Mouse (Mus musculus) layer of hippocampus, postnatal 36 days (tissue): Measurements from ENCODE around the gene Zc3h4. TPM values are rescaled to one million over a fixed set of nuclear protein-coding genes. Genes with fewer than 3 reads are reported as not detected.
A peak's percentile ranks its signal among the peaks of the same experiment; 100 is the strongest.

Experiments
- DNase-seq, 2 experiments: peaks; one replicate each; pipeline ENCODE4 v3.0.0; 2022
- total RNA-seq, 2 experiments: library from RNA; stranded (reverse); gene quantifications; 2 replicates each; pipeline ENCODE4 v1.2.3; 2021

Gene Zc3h4
- total RNA-seq, 2 experiments from 2014 or later = 54.7 to 60.4 TPM

GRCm38 (mm10) chr7:16433352-16433971, 32.8 kb downstream of the Zc3h4 start:
- DNase-seq = no peak

GRCm38 (mm10) chr7:16435088-16435487, 34.4 kb downstream of the Zc3h4 start:
- DNase-seq = no peak

- no peak for DNase-seq
Measured at GRCm38 (mm10) chr7:16441241-16441640, 40.5 kb downstream of the Zc3h4 start.

DNA sequence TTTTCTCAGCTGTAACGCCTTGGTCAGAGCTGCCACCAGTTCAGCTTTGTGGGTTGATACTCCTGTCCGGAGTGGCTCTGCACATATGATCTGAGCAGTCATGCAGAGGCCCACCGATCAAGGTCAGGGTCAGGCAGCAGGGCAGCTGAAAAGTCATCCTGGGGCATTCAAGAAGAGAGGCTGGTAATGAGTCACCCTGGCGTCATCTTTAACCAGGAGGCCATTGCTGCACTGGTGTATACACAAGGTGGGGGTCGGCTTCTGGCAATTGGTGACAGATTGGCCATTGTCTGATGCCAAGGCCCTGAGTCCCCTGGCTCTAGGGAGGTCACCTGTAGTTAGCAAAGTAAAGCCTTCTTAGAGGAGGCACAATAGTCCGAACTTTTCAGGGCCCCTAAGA, 50.9 kb downstream of the Zc3h4 start:
- no peak for DNase-seq

DNA sequence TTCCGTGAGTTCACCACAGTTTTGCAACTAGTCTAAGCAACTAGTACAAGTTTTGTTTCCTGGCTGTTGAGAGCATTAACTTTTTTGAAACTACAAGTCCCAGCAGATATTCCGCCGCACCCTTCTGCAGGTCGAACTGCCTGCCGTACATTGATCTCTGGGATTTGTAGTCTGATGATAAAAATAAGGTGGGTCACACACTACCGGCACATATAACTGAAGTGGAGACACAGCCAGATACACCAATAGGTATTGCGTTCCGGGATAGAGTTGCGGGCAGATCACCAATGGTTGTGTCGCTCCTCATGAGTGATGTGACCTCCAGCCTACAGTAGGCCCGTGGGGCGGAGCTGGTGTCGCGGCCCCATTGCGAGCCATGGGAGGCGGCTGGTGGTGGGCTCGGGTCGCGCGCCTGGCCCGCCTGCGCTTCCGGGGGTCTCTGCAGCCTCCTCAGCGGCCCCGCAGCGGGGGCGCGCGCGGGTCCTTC, 51.9 kb downstream of the Zc3h4 start, which contains the start of gene Tmem160:
TSS of gene Tmem160 (plus strand) at position 193 of the 487 bp plus-strand sequence.
- peak; percentile 82 to 87 for DNase-seq

DNA sequence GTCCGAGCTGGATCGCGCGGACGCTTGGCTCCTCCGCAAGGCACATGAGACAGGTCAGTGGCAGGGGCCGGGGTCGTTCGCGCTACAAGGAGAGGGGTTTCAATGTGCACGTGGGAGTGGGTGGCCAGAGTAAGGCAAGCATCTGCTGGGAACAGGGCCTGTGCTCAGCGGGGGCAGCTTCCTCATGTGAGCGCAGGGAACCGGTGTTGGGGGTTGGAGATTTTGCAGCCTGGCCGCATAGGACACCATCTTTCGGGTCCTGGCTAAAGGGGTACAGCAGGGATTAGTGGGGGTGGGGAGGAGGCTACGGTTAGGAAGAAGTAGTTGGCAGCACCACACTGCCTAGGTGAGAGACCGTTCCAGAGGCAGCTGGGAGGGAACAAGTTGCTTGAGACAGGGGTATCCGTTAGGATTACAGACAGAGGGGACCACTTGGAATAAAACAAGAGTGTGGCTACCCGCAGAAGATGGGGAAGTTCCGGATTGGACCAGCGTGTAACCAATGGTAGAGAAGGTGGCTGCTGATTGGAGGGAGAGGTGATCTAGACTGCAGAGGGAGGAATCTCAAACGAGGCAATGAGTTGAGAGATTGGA, 52.5 kb downstream of the Zc3h4 start:
- DNase-seq = peak; percentile 52 to 65

- no peak for DNase-seq
Measured at GRCm38 (mm10) chr7:16455016-16455415, 54.3 kb downstream of the Zc3h4 start.

DNA sequence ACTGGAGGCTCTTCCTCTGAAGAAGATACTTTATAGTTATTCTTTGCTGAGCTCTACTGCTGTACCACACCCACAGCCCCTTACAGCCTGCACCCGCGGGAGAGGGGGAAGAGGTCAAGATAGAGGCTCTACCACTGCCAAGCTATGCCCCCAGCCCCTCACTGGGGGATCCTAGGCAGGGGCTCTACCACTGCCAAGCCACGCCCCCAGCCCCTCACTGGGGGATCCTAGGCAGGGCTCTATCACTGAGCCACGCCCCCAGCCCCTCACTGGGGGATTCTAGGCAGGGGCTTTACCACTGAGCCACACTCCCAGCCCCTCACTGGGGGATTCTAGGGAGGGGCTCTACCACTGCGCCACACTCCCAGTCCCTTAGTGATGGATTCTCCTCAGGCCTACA, 55.6 kb downstream of the Zc3h4 start:
- no peak for DNase-seq

DNA sequence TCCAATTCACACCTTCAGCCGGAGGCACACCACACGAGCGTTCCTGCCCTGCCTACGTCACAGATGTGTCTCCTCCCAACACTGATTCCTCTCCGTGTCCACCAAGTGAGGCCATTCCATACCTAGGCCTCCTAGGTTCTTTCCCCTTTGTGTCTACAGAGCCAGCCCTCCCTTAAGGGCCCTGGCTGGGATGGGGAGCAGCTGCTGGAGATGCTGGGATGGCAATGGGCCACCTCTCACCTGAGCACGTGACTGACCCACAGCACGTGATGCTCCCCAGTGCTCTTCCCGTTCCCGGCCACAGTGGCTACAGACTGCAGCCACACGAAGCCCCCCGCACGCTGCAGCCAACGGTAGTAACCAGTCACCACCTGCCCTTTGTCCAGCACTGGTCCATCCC, 59.9 kb downstream of the Zc3h4 start:
- DNase-seq = no peak

- no peak for DNase-seq
Measured at GRCm38 (mm10) chr7:16461151-16461550, 60.4 kb downstream of the Zc3h4 start.

- no peak for DNase-seq
Measured at GRCm38 (mm10) chr7:16461705-16462104, 61.0 kb downstream of the Zc3h4 start.

- peak; percentile 68 to 79 for DNase-seq
Measured at GRCm38 (mm10) chr7:16463214-16463613, 62.5 kb downstream of the Zc3h4 start.

- DNase-seq = peak; percentile 48 to 64
Measured at GRCm38 (mm10) chr7:16465160-16465559, 64.5 kb downstream of the Zc3h4 start.

DNA sequence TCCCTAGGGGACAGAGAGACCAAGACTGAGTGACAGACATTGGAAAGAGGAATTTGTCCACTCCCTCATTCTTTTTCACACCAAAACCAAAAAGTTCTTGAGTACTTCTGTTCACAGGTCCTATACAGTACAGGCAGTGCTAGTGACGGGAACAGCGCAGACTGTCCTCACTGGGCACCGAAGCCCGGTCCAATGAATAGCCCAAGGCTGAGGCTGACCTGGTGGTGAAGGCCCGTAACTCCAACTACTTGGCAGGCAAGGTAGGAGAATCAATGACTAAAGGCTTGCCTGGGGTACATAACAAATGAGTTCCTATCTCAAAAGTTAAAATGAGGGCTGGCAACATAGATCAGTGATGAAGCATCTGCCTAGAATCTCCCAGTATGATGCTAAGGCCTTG, 64.9 kb downstream of the Zc3h4 start:
- DNase-seq = no peak

DNA sequence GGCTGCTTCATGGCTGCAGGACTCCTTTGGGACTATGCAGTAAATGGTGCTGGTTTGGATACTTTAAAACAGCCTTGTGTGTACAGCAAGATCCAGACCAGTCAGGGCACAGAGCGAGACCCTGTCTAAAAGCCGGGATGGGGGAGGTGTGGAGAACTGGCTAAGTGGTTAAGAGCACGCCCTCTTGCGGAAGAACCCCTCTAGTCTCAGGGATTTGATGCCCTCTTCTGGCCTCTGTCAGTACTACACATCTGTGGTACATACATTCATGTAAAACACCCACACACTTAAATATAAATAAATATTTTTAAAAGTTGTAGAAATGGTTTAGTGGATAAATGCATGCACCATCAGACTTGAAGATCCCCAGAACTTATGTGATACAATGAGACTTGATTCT, 65.9 kb downstream of the Zc3h4 start:
- DNase-seq = no peak

DNA sequence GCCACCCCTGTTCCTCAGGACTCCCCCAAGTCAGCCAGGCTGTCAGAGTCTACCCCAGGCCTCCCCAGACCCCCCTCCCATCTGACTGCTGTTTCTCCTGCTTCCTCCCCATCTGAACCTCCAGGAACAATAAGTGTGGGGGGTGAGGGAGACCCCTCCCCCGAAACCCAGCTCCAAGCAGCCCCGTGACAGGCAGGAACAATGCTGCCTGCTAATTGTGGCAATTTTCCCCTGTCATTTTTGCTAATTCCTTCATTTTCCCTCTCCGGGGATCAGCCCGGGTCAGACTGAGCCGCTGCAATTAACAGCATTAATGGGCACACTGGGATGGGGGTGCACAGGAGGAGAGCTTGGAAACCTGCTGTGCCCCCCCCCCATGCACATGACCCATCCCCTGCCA, 67.4 kb downstream of the Zc3h4 start:
- no peak for DNase-seq

- no peak for DNase-seq
Measured at GRCm38 (mm10) chr7:16471549-16471948, 70.8 kb downstream of the Zc3h4 start.

DNA sequence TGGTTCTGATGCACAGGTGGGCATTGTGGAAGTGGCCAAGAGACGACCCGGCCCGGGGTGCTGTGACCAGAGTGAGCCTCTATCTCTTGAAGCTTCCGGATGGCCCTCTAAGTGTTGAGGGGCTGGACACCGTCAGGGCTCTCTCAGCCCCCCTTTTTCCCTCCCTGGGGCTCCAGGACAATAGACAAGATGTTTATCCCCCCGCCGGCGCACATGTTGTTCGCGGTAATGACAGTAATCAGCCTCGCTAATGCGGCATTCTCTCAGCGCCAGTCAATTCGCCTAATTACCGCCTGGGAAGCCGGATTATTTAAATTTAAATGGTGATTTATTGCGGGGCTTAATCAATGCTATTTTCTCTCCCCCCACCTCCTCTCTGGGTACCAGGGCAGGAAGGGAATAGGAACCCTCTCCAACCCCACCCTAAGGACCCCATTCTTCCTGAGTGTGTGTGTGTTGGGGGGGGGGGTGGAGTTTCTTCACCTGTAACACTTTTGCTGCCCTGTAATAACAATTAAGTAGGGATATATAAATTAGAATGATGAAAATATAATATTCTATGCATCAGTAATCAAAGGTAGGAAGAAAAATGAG, 71.5 kb downstream of the Zc3h4 start:
- DNase-seq = no peak

- DNase-seq = no peak
Measured at GRCm38 (mm10) chr7:16473847-16474246, 73.1 kb downstream of the Zc3h4 start.

DNA sequence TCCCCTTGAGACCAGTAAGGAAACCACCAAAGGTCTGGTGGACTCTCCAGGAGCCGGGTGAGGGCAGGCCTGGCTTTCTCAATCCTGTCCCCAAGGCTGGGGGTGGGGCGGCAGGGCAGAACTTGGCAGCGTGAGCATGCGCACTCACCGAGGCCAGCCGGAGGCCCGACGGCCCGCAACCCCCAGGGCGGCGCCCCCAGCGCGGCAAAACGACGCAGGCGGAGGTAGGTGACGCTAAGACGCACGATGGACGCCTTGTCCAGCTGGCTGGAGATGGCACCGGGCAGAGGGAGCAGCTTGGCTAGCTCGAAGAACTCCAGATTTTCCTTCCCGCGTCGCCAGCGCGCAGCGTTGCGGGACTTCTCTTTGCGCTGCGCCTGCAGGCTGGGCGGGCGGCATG, 73.7 kb downstream of the Zc3h4 start:
- no peak for DNase-seq

GRCm38 (mm10) chr7:16475321-16475720, 74.6 kb downstream of the Zc3h4 start:
- no peak for DNase-seq

DNA sequence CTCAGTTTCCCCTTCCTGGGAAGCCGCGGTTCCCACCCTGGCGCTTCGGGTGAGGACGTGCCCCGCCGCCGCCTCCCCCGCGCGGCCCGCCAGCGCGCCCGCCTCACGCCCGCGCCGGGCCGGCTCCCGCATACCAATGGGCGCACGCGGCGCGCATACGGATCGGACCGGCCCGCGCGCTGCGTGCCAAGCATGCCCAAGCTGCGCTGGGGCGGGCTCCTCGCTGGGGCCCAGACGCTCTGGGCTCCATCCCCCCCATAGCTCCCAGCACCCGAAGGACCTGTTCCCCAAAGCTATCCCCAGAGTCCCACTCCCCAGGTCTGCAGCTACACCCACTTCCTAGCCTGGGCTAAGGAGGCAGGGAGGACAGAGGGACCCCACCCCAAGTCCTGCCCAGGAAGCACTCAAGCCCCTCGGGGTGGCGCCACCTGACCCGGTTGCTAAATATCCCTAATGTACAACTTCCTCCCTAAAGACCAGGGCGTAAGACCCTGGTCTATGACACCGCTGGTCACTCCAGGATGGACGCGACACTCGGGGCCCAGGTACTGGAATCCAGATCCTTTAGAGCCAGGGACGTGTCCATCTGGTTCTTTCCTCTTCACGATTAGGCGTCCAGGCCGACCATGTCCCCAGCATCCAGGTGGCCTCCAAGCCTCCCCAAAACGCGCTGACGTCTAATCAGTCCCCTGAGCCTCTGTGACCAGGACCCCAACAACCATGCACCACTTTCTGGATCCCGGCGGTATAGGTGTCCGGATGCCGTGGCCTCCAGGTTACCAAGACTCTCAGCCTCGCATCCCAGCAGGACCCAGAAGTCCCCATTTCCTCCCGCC, 75.3 kb downstream of the Zc3h4 start:
- DNase-seq = no peak

GRCm38 (mm10) chr7:16476600-16476989, 75.9 kb downstream of the Zc3h4 start:
- no peak for DNase-seq
